Comparison of ENCODE assay signal across 16 mouse cellular contexts in the genomic region with DNA sequence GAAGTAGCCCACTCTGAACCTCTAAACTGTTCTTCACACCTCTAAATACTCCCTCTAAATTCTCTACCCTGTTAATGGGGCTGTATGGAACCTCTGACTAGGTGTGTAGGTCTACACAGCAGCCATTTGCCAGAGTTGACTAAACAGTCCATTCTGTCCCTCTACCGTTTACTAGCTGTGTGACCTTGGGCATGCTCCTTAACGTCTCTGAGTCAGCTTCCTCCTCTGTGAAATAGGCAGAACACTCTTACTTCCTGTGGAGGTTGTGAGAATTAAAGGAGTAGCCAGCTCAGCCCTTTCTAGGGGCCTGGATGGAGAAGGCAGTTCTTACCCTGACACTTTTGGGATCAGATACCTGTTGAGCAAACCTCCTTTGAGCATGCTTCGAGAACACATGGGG.
"Had no signal": no experiment of that assay in that cellular context is flagged by ENCODE, and none has a peak within 500 bp of the region (broad histone marks: within the 10 kb centered on the region; RNA-seq: fewer than 3 reads in every experiment).

No protein-coding gene starts in this region.

- H3K27me3 ChIP-seq: lung, embryonic 15.5 days; midbrain, embryonic 15.5 days; neural tube, embryonic 13.5 days had no signal

- H3K4me2 ChIP-seq: lung, embryonic 15.5 days; midbrain, embryonic 11.5 days; midbrain, embryonic 15.5 days; neural tube, embryonic 13.5 days had no signal

- ATAC-seq: midbrain, embryonic 15.5 days had no signal

- H3K9me3 ChIP-seq: lung, embryonic 15.5 days; megakaryocyte, embryonic 14.5 days; midbrain, embryonic 15.5 days; neural tube, embryonic 13.5 days had no signal

- H3K4me3 ChIP-seq: lung, embryonic 15.5 days; megakaryocyte, embryonic 14.5 days; midbrain, embryonic 15.5 days; neural tube, embryonic 13.5 days had no signal

- H3K27ac ChIP-seq: kidney, postnatal 0 days; lung, embryonic 15.5 days; macrophage; neural tube, embryonic 13.5 days had no signal

- H3K9ac ChIP-seq: lung, embryonic 15.5 days; midbrain, embryonic 15.5 days; neural tube, embryonic 13.5 days had no signal

- H3K4me1 ChIP-seq: midbrain, embryonic 15.5 days had no signal

- DNase-seq: kidney, adult 11 months; kidney, adult 9 months; kidney, postnatal 36 days; layer of hippocampus, adult 9-11 months; layer of hippocampus, postnatal 36 days; lung, postnatal 14 days; retina, postnatal 1 day; right cerebral cortex, postnatal 4 days; thymus, postnatal 4 days had no signal

- H3K36me3 ChIP-seq: midbrain, embryonic 15.5 days; neural tube, embryonic 13.5 days had no signal
